Mouse (Mus musculus) midbrain, embryonic 16.5 days (tissue): ENCODE measurements at regions not wholly inside any gene's neighbourhood (a gene's known extent, or its start where the extent isn't known, plus 50 kb on each side); places are given as distances from the start of the nearest gene placed in this dataset.
A peak's percentile ranks its signal among the peaks of the same experiment; 100 is the strongest.

Source experiments
- ATAC-seq: fragments of 200-750 bp; cut with Nextera tagmentation; 2 replicates; pipeline ENCODE4 v1.8.0; 2017; ENCODE audit warnings: moderate TSS enrichment
- H3K27ac ChIP-seq: fragments of 300-500 bp; sonication (generic); 2 replicates; pipeline ENCODE4 v1.5.1; 2014; ENCODE audit warnings: mild to moderate bottlenecking, low read length, mixed read lengths
- H3K27me3 ChIP-seq: fragments of 300-500 bp; sonication (generic); 2 replicates; pipeline ENCODE4 v1.6.1; 2014; ENCODE audit warnings: low read depth, low read length, mixed read lengths; ENCODE audit not compliant: control insufficient read depth, insufficient read depth
- H3K36me3 ChIP-seq: fragments of 300-500 bp; sonication (generic); 2 replicates; pipeline ENCODE4 v1.6.1; 2014; ENCODE audit warnings: mild to moderate bottlenecking, low read length, moderate library complexity, mixed read lengths; ENCODE audit not compliant: control insufficient read depth, insufficient read depth
- H3K4me1 ChIP-seq: fragments of 300-500 bp; sonication (generic); 2 replicates; pipeline ENCODE4 v1.6.1; 2014; ENCODE audit warnings: mild to moderate bottlenecking, low read length, mixed read lengths; ENCODE audit not compliant: control insufficient read depth, insufficient read depth
- H3K4me2 ChIP-seq: fragments of 300-500 bp; sonication (generic); 2 replicates; pipeline ENCODE4 v1.6.1; 2014; ENCODE audit warnings: mild to moderate bottlenecking, low read length, mixed read lengths
- H3K4me3 ChIP-seq: fragments of 300-500 bp; sonication (generic); 2 replicates; pipeline ENCODE4 v1.5.1; 2014; ENCODE audit warnings: low read depth, mild to moderate bottlenecking, low read length, moderate library complexity, mixed read lengths
- H3K9ac ChIP-seq: fragments of 300-500 bp; sonication (generic); 2 replicates; pipeline ENCODE4 v1.6.1; 2014; ENCODE audit warnings: low read depth, low read length, mixed read lengths
- H3K9me3 ChIP-seq: fragments of 300-500 bp; sonication (generic); replicated peaks from 2 replicates; pipeline ENCODE4 v1.6.1; 2014; ENCODE audit warnings: mild to moderate bottlenecking, low read length, mixed read lengths; ENCODE audit not compliant: control insufficient read depth, poor library complexity, severe bottlenecking
- WGBS: fragments of 180-500 bp; shearing (Covaris S2); extraction: QIAGEN DNeasy Blood & Tissue Kit; methylation state at CpG from one replicate; pipeline ENCODE4 v1.1.7; 2014; 5-methylcytosine and 5-hydroxymethylcytosine counted together

GRCm38 (mm10) chr4:9218380-9218779 lies 979.5 kb upstream of the Car8 start:
- Histone ChIP-seq H3K4me2 (no peak overlapping the region), H3K4me3 (no peak overlapping the region), H3K4me1 (no peaks in the 10 kb centered on the region), H3K27ac (no peak overlapping the region), H3K36me3 (no peaks in the 10 kb centered on the region), H3K9me3 (0 out of 2 replicates have a peak, but pooled peaks cover 2% of the 10 kb centered on the region), H3K27me3 (no peaks in the 10 kb centered on the region), H3K9ac (no peak overlapping the region)
- ATAC-seq = no peak
- WGBS = 90% methylated on average over 5 of the region's 5 CpGs

DNA sequence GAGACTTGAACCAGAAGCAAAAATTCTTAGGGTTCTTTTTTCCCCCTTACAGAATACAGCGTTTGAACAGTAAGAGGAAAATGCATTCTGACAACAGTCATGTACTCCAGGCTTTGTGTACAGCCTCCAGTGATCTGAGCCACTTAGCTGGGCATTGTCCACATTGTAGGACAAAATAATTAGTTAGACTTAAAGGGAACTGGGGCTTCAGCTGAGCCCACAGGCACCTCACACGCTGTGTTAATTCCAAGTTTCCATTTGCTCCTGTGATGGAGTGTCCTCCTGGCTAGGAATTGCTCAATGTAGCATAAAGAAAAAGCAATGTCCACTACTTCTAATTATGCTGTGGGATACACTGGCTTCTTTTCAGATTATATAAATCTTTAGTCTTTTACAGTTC lies 969.8 kb upstream of the Car8 start:
- Histone ChIP-seq H3K4me2 (no peak overlapping the region), H3K9me3 (no peaks in the 10 kb centered on the region), H3K36me3 (no peaks in the 10 kb centered on the region), H3K4me1 (no peaks in the 10 kb centered on the region), H3K27ac (no peak overlapping the region), H3K27me3 (no peaks in the 10 kb centered on the region), H3K4me3 (no peak overlapping the region), H3K9ac (no peak overlapping the region)
- no peak for ATAC-seq
- WGBS = 14% methylated on average over 2 of the region's 2 CpGs

DNA sequence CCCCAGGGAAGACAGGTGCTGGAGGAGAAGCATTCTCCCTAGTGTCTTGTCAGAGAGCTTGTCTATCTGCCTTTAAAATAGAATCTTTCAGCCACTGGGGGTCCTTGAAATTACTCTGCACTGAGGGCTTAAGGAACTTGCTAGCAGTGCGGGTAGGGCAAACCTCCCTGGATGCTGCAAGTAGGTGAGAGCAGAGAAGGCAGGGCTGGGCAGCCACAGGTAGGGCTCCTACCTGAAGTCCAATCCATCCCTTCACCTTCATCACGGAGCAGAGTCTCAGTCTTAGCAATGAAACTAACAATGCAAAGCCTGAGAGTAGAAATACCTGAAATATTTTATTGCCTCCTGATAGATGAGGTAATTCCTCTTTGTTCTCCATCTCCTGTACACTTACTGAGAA lies 961.2 kb upstream of the Car8 start:
- H3K27me3 ChIP-seq = no peaks in the 10 kb centered on the region
- no peak for ATAC-seq
- no peak overlapping the region for H3K4me2 ChIP-seq
- no peak overlapping the region for H3K4me3 ChIP-seq
- H3K9ac ChIP-seq = no peak overlapping the region
- no peaks in the 10 kb centered on the region for H3K9me3 ChIP-seq
- H3K36me3 ChIP-seq = no peaks in the 10 kb centered on the region
- no peak overlapping the region for H3K27ac ChIP-seq
- no peaks in the 10 kb centered on the region for H3K4me1 ChIP-seq
- 87% methylated on average over 2 of the region's 2 CpGs for WGBS

DNA sequence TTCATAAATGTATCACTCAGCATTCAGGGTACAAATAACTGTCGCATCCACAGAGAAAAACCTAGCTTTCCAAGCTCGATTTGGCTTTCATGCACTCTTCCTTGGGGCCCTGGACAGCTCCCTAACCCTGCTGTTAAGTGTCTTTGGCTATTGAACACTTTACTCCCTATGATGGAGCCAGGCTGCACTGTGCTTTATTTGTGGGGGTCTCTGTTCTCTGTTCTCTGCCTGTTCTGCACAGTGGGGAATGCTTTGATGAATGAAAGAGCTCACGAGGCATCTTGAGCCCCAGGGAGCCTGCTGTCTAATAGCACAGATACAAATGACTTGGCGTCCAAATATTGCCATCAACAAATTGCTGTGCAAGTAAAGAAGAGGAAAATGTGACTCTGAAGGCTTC lies 957.6 kb upstream of the Car8 start:
- Histone ChIP-seq H3K36me3 (no peaks in the 10 kb centered on the region), H3K4me3 (no peak overlapping the region), H3K27ac (no peak overlapping the region), H3K4me1 (no peaks in the 10 kb centered on the region), H3K9me3 (no peaks in the 10 kb centered on the region), H3K4me2 (no peak overlapping the region), H3K27me3 (no peaks in the 10 kb centered on the region), H3K9ac (no peak overlapping the region)
- 22% methylated on average over 4 of the region's 4 CpGs for WGBS
- ATAC-seq = no peak

DNA sequence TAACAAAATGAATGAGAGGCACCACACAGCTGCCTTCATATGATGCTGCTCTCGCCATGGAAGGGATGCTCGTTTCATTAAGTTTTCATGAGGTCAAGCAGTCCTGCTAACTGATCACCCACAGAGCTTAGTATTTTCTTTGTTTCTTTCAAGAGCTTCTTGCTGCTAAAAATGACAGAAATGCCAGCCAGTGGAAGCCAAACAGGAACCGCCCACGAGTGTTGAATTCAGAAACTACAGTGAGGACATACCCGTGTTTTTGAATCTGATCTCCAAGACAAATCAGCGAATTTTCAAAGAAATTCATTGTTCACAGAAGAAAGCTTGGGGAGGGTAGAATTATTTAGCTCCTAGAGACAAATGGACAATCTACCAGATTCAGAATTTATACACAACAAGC lies 954.3 kb upstream of the Car8 start:
- no peaks in the 10 kb centered on the region for H3K27me3 ChIP-seq
- H3K4me2 ChIP-seq = no peak overlapping the region
- no peaks in the 10 kb centered on the region for H3K9me3 ChIP-seq
- no peaks in the 10 kb centered on the region for H3K4me1 ChIP-seq
- H3K9ac ChIP-seq = no peak overlapping the region
- 41% methylated on average over 6 of the region's 6 CpGs for WGBS
- H3K27ac ChIP-seq = no peak overlapping the region
- no peak overlapping the region for H3K4me3 ChIP-seq
- no peaks in the 10 kb centered on the region for H3K36me3 ChIP-seq
- ATAC-seq = no peak

DNA sequence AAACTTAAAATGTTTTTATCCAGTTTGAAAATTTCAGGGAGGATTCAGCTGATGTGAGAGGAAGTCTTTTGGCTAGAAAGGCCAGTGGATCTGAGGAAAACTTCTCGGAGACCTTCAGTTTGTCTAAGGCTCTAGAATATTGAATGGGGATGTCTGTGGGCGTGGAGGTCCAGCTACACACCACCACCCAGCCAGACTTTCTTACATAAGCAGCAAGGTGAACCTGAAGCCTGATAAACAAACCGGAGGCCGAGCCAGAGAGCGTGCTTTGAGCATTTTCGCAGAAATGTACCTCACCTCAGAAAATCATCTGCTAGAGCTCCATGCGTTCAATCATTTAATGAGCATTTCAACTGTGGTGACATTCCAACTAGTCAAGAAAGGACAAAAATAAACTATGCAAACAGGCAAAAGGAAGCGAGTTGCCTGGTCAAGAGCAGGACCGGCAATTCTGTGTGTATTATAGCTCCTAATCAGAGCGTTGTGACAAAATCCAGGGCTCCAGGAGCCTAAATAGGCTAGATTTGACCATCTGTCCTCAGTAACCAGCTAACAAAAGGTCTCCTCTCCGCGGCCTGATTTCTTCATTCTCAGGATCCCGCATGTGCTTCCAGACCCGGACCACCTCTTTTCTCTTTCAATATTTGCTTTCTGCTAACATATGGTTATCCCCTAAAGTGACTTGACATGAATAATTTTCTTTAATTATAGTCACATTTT lies 946.5 kb upstream of the Car8 start:
- Histone ChIP-seq H3K4me2 (peak overlapping the region; percentile 62), H3K27me3 (no peaks in the 10 kb centered on the region), H3K36me3 (no peaks in the 10 kb centered on the region), H3K4me3 (peak overlapping the region; percentile 23), H3K4me1 (peaks cover 14% of the 10 kb centered on the region), H3K9ac (peak overlapping the region; percentile 56; the same call in 1 of the 2 replicates), H3K9me3 (no peaks in the 10 kb centered on the region), H3K27ac (peak overlapping the region; percentile 81)
- ATAC-seq = no peak
- 32% methylated on average over 14 of the region's 14 CpGs for WGBS

DNA sequence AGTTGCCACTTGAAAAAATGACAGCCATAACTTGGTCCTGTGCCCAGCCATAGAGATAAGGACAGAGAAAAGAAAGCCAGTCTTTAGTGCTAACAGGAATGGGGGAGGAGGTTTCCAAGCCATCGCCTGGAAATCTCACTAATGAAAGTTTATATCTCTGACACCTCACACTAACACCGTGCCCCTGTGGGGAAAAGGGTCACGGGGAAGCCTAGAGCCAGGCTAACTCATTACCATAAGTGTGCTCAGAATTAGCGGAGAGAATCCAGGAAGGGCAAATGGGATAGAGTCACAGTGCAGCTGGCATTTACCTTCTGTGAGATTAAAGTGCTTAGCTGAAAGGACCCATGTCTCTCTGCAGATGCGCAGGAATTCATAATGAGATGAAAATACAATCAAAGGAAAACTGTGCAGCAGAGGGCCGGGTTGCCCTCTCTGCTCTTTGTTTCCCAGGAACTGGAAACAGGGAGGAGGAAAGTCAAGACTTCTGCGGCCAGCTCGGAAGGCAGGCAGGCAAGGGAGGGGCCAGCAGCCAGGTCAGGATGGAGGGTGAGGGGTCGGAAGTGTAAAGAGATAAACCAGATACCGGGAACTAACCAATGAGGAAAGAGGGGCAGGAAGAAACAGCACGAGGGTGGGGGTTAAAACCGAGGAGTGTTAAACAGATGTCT lies 945.7 kb upstream of the Car8 start:
- WGBS = 1% methylated on average over 12 of the region's 12 CpGs

DNA sequence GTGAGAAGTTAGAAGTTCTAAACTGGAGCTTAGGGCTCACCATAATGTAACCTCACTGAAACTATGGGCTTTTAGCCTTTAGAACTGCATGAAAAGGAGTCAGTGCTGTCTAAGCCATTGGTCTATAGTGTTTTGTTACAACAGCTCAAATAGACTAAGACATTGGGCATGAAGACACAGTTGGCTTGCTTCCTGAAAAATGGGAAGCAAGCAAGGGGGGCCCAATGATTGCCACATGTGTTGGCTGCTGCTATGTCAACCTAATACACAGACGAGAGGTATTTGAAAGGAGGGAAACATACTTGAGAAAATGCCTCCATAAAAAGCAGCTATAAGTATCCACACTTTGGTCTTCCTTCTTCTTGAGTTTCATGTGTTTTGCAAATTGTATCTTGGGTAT lies 935.5 kb upstream of the Car8 start:
- Histone ChIP-seq H3K36me3 (no peaks in the 10 kb centered on the region), H3K9ac (no peak overlapping the region), H3K4me3 (no peak overlapping the region), H3K9me3 (no peaks in the 10 kb centered on the region), H3K4me1 (no peaks in the 10 kb centered on the region), H3K4me2 (no peak overlapping the region), H3K27me3 (no peaks in the 10 kb centered on the region), H3K27ac (no peak overlapping the region)
- no peak for ATAC-seq
- WGBS = 87% methylated on average over 1 of the region's 1 CpGs

More for the DNA sequence above, 945.7 kb upstream of the Car8 start:
- peak; percentile 90 for ATAC-seq
- Histone ChIP-seq H3K27ac (peak overlapping the region; percentile 81), H3K4me2 (peak overlapping the region; percentile 62), H3K27me3 (no peaks in the 10 kb centered on the region), H3K4me1 (peaks cover 14% of the 10 kb centered on the region), H3K36me3 (no peaks in the 10 kb centered on the region), H3K9ac (peak overlapping the region; percentile 56), H3K9me3 (no peaks in the 10 kb centered on the region), H3K4me3 (peak overlapping the region; percentile 23)

- ATAC-seq = no peak
- no peaks in the 10 kb centered on the region for H3K9me3 ChIP-seq
- H3K27me3 ChIP-seq = no peaks in the 10 kb centered on the region
- H3K27ac ChIP-seq = no peak overlapping the region
- H3K4me2 ChIP-seq = no peak overlapping the region
- no peak overlapping the region for H3K9ac ChIP-seq
- no peaks in the 10 kb centered on the region for H3K36me3 ChIP-seq
- peaks cover 8% of the 10 kb centered on the region for H3K4me1 ChIP-seq
- whole genome bisulfite sequencing = 78% methylated on average over 7 of the region's 7 CpGs
- H3K4me3 ChIP-seq = no peak overlapping the region
Measured at GRCm38 (mm10) chr4:9162374-9162773, 923.5 kb upstream of the Car8 start.
